Mouse (Mus musculus) embryo, embryonic 10.5 days (tissue): Measurements from ENCODE around the gene Chst11.

Experiments used
- DNase-seq: peaks from one replicate; pipeline ENCODE4 v3.0.0-alpha.2; 2015; ENCODE audit warnings: low spot score

Gene Chst11

DNA sequence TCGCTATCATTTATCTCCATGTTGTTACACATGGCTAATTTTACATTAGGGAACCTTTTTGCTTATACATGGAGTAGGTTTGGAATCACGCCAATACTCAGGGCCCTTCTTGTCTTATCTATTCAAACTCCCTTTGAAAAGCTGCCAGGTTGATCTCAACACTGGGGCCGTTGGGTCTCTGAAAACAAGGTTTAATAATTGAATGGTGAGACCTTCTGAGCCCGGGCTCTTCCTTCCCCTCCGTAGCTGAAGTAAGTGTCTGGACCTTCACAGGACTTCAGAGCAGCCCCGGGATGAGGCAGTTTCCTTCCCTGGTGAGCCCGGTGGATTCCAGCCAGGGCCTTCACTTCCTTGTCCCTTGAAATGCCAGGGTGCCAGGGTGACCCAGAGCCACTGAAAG is 5.6 kb downstream of the Chst11 start:
- DNase-seq = no peak

GRCm38 (mm10) chr10:82991756-82992519 is 6.6 kb downstream of the Chst11 start:
- DNase-seq = peak; percentile 8

DNA sequence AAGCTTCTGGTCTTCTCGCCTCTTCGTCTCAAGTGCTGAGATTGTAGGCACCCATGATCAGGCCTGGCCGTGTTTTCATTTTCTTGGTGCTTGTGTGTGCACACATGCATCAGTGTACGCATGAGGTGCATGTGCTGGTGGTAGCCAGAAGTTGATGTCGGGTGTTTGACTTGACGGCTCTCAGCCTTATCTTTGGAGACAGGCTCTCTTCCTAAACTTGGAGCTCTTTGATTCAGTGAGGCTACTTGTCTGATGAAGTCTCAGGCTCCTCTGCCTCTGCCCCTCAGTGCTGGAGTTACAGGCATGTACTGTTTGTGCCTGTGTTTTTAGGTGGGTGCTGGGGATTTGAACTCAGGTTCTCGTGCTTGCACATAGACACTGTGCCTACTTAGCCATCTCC is 9.0 kb downstream of the Chst11 start:
- no peak for DNase-seq

DNA sequence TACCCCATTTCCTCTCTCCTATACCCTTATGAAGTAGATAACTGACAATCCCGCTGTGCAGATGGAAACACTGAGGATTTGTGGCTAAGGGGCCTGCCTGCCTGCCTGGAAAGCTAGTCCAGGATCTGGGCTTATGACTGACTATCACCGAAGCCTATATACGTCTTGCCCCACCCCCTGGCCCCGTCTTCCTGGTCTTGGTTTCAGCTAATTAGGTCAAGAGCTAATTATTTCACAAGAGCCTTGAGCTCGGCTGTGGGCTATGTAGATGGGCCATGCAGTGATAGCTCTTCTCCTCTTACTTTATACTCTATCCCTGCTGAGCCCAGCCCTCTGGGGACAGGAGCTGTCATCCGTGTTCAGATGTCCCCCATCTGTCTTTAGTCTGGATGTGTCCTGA is 12.2 kb downstream of the Chst11 start:
- no peak for DNase-seq

GRCm38 (mm10) chr10:83000169-83000568 is 14.9 kb downstream of the Chst11 start:
- DNase-seq = no peak

- no peak for DNase-seq
These were observed 15.4 kb downstream of the Chst11 start for GRCm38 (mm10) chr10:83000721-83001120.

- DNase-seq = no peak
These were observed 18.6 kb downstream of the Chst11 start for GRCm38 (mm10) chr10:83003899-83004298.

GRCm38 (mm10) chr10:83004389-83004788 is 19.1 kb downstream of the Chst11 start:
- no peak for DNase-seq

- DNase-seq = no peak
These were observed 19.7 kb downstream of the Chst11 start for GRCm38 (mm10) chr10:83005003-83005402.

- no peak for DNase-seq
These were observed 21.0 kb downstream of the Chst11 start for GRCm38 (mm10) chr10:83006258-83006657.

- DNase-seq = no peak
These were observed 28.7 kb downstream of the Chst11 start for GRCm38 (mm10) chr10:83013984-83014383.

GRCm38 (mm10) chr10:83015919-83016318 is 30.6 kb downstream of the Chst11 start:
- no peak for DNase-seq

DNA sequence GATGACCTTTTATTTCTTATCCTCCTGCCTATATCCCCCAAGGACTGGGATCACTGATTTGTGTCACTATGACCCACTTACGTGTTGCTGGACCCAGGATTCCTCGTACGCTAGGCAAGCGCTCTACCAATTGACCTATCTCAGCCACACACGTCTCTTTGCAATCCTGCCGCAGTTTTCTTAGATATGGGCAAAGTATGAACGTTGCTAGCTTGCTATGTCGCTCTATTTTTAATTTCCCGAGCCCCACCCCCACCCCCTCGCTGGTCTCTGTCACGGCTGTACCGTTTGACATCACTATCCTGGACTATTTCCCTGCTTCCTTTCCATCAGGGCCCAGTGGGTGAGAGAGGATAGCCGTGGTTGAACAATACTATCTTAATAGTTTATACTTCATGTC is 31.5 kb downstream of the Chst11 start:
- no peak for DNase-seq

GRCm38 (mm10) chr10:83017760-83018498 is 32.6 kb downstream of the Chst11 start:
- DNase-seq = no peak

DNA sequence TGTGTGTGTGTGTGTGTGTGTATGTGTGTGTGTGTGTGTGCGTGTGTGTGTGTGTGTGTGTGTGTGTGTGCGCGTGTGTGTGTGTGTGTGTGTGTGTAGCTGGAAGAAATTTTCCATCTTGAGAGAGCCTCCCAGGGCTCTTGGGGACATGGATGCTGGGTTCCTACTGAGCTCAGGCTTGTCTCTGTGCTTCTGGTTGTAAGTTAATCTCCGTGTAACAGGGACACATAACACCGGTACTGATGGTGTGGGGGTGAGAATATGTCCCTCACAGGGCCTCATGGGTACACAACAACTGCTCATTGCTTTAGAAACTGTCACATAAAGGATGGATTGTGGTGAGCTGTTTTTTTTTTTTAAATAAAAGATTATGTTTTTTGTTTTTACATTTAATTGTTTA is 33.2 kb downstream of the Chst11 start:
- no peak for DNase-seq

DNA sequence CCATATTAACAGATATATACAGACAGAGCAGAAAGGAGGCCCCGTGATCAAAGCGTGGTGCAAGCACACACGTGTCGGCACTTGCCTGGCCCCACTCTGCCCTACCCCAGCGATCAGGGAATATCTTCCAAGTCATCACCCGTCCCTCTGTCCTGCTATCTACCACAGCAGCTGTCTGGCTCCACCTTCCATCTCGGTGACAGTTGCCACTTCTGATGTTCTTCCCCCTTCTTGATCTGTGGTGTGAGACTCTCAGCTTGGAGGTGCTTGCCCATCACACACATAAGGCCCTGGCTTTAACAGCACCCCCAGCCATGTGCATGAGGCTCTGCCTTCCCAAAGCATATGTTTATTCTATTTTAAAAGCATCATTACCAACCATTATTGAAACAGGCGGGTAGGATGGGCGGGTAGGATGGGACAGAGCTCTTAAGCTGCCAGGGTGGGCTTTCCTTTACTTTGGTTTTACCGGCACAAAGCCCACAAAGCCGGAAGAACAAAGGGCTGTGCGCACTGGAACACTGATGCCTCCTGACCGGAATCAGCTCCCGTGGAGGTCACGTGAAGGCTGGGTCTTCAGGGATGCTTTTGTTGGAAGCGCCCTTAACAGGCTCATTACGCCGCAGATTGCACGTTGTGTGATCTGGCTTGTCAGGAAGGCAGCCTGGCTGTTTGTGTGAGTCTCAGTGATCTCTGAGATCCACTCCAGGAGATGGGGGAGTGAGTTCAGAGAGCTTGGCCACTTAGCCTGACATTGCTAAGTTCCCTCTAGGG is 34.4 kb downstream of the Chst11 start:
- peak; percentile 69 for DNase-seq

DNA sequence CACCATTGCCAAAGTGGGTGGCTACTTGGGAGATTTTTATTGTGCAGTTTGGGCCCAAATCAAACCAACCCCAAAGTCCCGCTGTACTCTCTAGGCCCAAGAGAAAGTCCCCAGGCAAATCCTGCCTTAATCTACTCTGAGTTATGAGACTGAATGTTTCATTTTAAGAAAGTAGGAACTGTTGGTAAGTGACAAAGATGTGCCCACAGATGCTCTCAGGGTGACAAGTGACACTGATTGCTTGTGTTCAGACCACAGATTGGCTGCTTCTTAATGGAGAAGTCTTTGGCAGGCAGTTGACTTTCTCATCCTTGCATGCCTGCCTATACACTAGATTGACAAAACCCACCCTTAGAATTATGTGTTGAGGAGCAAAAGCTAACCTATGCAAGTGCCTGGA is 37.3 kb downstream of the Chst11 start:
- no peak for DNase-seq

DNA sequence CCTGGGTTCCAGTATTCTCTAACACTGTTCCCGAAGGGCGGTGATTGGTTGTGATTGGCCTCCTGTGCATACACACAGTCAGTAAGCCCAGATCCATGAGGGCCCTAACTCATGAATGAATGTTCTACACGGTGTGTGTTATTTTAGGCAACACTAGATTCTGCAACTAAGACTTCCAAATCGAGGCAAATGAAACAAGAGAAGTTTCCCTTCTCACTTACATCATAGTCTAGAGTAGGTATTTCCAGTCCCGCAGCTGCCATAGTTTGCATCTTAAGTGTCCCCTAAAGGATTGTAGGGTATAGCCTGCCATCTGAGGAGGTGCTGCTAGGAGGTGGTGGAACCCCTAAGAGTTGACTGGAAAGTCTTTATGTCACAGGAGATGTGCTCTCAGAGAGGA is 40.9 kb downstream of the Chst11 start:
- no peak for DNase-seq

DNA sequence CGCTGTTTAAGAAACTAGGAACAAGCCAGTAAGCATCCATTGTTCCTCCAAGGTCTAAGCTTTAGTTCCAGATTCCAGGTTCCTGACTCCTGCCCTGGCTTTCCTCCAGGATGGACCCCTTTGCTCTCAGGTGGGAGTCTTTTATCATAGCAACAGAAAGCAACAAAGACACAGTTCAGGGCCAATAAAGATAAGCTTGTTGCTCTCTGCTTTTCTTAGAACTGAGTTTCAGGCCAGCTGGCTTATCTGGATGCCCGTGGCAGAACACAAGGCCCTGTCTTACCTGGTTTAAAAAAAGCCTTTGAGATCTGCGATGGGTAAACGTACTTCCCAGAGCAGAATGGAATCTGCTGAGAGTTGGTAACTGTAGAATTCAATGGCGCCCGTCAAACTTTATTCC is 42.4 kb downstream of the Chst11 start:
- DNase-seq = no peak

DNA sequence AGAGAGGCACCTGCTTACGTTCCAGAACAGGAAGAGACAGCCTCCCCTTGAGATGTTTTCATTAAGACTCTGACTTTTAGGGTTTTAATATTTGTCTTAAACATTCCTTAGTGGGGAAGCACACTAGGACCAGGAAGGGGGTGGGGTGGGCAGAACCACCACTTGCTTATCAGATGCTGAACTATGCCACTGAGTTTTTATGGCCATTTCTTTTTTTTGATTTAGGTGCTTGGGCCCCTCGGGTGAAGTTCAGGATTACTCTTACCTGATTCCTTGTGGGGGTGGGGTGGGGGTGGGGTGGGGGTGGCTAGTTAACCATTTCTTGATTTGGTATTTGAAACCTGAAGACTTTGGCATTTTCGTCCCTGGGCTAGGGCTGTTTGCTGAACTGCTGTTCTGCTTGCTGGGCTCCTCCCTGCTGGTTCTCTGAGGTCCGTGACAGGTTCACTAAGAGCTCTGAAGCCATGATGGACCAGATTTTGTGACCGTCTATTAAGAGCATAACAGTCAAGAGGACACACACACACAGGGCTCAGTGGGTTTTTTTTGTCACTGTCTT is 44.9 kb downstream of the Chst11 start:
- no peak for DNase-seq

- DNase-seq = peak; percentile 48
These were observed 45.6 kb downstream of the Chst11 start for GRCm38 (mm10) chr10:83030928-83031327.

GRCm38 (mm10) chr10:83031561-83031960 is 46.3 kb downstream of the Chst11 start:
- no peak for DNase-seq

GRCm38 (mm10) chr10:83032559-83032958 is 47.3 kb downstream of the Chst11 start:
- DNase-seq = no peak
